In genomic region chr4:144906001-144906889, GRCm38 (mm10) we compare ENCODE assay signal across 7 mouse cellular contexts. TPM values are rescaled to one million over a fixed set of nuclear protein-coding genes. Genes with fewer than 3 reads are reported as not detected.
DNase-seq lines count a peak whose midpoint lies in the region; ATAC-seq and TF ChIP-seq lines count a peak whose summit lies in the region.

No protein-coding gene starts in this region.

- H3K9me3 ChIP-seq in G1E (replicated peaks): no peaks in the 10 kb centered on the region
- no peaks in the 10 kb centered on the region for H3K9me3 ChIP-seq in lung, postnatal 0 days (ENCODE audit: low read length)

- TF ChIP-seq EP300 in lung, postnatal 0 days (IDR thresholded peaks at IDR 0.05): no peak

- no peaks in the 10 kb centered on the region; the same call in 1 of the 2 replicates for H3K27me3 ChIP-seq in G1E (ENCODE audit: insufficient read depth, low read length)
- H3K27me3 ChIP-seq in lung, postnatal 0 days (replicated peaks; ENCODE audit: insufficient read depth, low read length): no peaks in the 10 kb centered on the region

- DNase-seq in 3T3-L1 (ENCODE audit: low read depth, low spot score): peak; percentile 59
- no peak for DNase-seq in G1E (ENCODE audit: low spot score)
- DNase-seq in kidney, adult 9 months: peak; percentile 82
- DNase-seq in lung, postnatal 0 days (ENCODE audit: low spot score): peak; percentile 80
- DNase-seq in right cerebral cortex, postnatal 4 days: no peak
- DNase-seq in spleen, adult 18-20 months: no peak

- peak overlapping the region; percentile 58 for H3K27ac ChIP-seq in lung, postnatal 0 days (ENCODE audit: low read length)

- peaks cover 7% of the 10 kb centered on the region for H3K4me1 ChIP-seq in G1E (ENCODE audit: insufficient read depth, low read depth, low read length)
- H3K4me1 ChIP-seq in lung, postnatal 0 days (ENCODE audit: insufficient read depth, low read depth, low read length): peaks cover 53% of the 10 kb centered on the region

- peak; percentile 73 for ATAC-seq in G1E (ENCODE audit: extremely low read depth, insufficient number of reproducible peaks, low FRiP score, poor library complexity, severe bottlenecking)
- ATAC-seq in granulocyte monocyte progenitor cell, adult 5-6 weeks (replicated peaks; ENCODE audit: poor library complexity, severe bottlenecking): peak; percentile 70
- peak; percentile 56 for ATAC-seq in lung, postnatal 0 days

- H3K9ac ChIP-seq in lung, postnatal 0 days (replicated peaks; ENCODE audit: low read depth): no peak overlapping the region

- no peak overlapping the region for H3K4me2 ChIP-seq in lung, postnatal 0 days (replicated peaks; ENCODE audit: low read depth, low read length)

- H3K36me3 ChIP-seq in G1E (replicated peaks): no peaks in the 10 kb centered on the region
- 0 out of 2 replicates have a peak, but pooled peaks cover 4% of the 10 kb centered on the region for H3K36me3 ChIP-seq in lung, postnatal 0 days (ENCODE audit: insufficient read depth, low read length)

- H3K4me3 ChIP-seq in G1E (ENCODE audit: low read depth, low read length): no peak overlapping the region
- H3K4me3 ChIP-seq in lung, postnatal 0 days (ENCODE audit: low read depth, low read length): no peak overlapping the region

- no peak for TF ChIP-seq CTCF in G1E (IDR thresholded peaks at IDR 0.05; ENCODE audit: low read depth, low read length)
- peak; percentile 39; the same call in 1 of the 2 replicates for TF ChIP-seq CTCF in lung, postnatal 0 days (IDR thresholded peaks at IDR 0.05)

- 44% methylated on average over 8 of the region's 8 CpGs for WGBS in lung, postnatal 0 days

RNA-seq across cellular contexts. Expression of gene Dhrs3, which starts 13.6 kb away (rescaled TPM):
- total RNA-seq in G1E (2014; fragmentation: Nextera tagmentation): 2.4 and 4.4 TPM in 2 replicates
- total RNA-seq in G1E (2017): 20.9 and 22.4 TPM in 2 replicates
- 0.07 and 0.36 TPM in 2 replicates for polyA plus RNA-seq in G1E (2012)
- total RNA-seq in granulocyte monocyte progenitor cell, adult 5-6 weeks (2014; fragmentation: Nextera tagmentation): 30.0 and 33.7 TPM in 2 replicates
- 17.5 and 32.3 TPM in 2 replicates for total RNA-seq in granulocyte monocyte progenitor cell, adult 5-6 weeks (2017)
- 177 and 229 TPM in 2 replicates for polyA plus RNA-seq in lung, postnatal 0 days (2015; fragmentation: Nextera tagmentation; extraction: Ambion mirVana)

Comparison
In these comparisons a context has a peak if more than half of its experiments do, and no peak if none do; other contexts are left out.
1. DNase-seq: peak in 3T3-L1 (single experiment), kidney, adult 9 months (single experiment) and lung, postnatal 0 days (single experiment); none in G1E (single experiment), right cerebral cortex, postnatal 4 days (single experiment) and spleen, adult 18-20 months (0 of 2).
2. Peak in every context shown above with its lines, with median percentiles within 50 percentile points of each other: ATAC-seq.